ENCODE assay signal across 8 mouse cellular contexts in genomic region chr9:41804711-41805331, GRCm38 (mm10).
A peak's percentile ranks its signal among the peaks of the same experiment; 100 is the strongest.
DNase-seq lines count a peak whose midpoint lies in the region; ATAC-seq and TF ChIP-seq lines count a peak whose summit lies in the region.

No protein-coding gene starts in this region.

- H3K4me3 ChIP-seq in liver, embryonic 11.5 days (ENCODE audit: low read depth, low read length), result no peak overlapping the region
- H3K4me3 ChIP-seq in liver, postnatal 0 days (ENCODE audit: low read depth, low read length), result no peak overlapping the region
- no peak overlapping the region for H3K4me3 ChIP-seq in embryonic facial prominence, embryonic 11.5 days (ENCODE audit: low read depth, low read length)
- H3K4me3 ChIP-seq in hindbrain, embryonic 12.5 days, result no peak overlapping the region
- no peak overlapping the region for H3K4me3 ChIP-seq in midbrain, embryonic 15.5 days

- H3K4me2 ChIP-seq in liver, embryonic 11.5 days, result no peak overlapping the region; the same call in 1 of the 2 replicates
- H3K4me2 ChIP-seq in liver, postnatal 0 days (ENCODE audit: low read depth, low read length), result no peak overlapping the region
- H3K4me2 ChIP-seq in embryonic facial prominence, embryonic 11.5 days (ENCODE audit: low read depth, low read length), result no peak overlapping the region; the same call in 1 of the 2 replicates
- 0 out of 2 replicates have a peak overlapping the region, but pooled peaks have one; percentile 13 for H3K4me2 ChIP-seq in hindbrain, embryonic 12.5 days (replicated peaks)
- peak overlapping the region; percentile 36 for H3K4me2 ChIP-seq in midbrain, embryonic 15.5 days

- peak overlapping the region; percentile 69 for H3K27ac ChIP-seq in liver, embryonic 11.5 days (ENCODE audit: low read depth, low read length)
- no peak overlapping the region for H3K27ac ChIP-seq in liver, postnatal 0 days (ENCODE audit: low read depth)
- H3K27ac ChIP-seq in embryonic facial prominence, embryonic 11.5 days (replicated peaks; ENCODE audit: low read depth, low read length), result peak overlapping the region; percentile 95
- H3K27ac ChIP-seq in hindbrain, embryonic 12.5 days, result peak overlapping the region; percentile 82
- peak overlapping the region; percentile 84 for H3K27ac ChIP-seq in midbrain, embryonic 15.5 days

- no peaks in the 10 kb centered on the region; the same call in 1 of the 2 replicates for H3K4me1 ChIP-seq in liver, embryonic 11.5 days (replicated peaks; ENCODE audit: control insufficient read depth, insufficient read depth, low read length)
- no peaks in the 10 kb centered on the region for H3K4me1 ChIP-seq in liver, postnatal 0 days (ENCODE audit: insufficient read depth)
- peaks cover 3% of the 10 kb centered on the region; the same call in 1 of the 2 replicates for H3K4me1 ChIP-seq in embryonic facial prominence, embryonic 11.5 days (ENCODE audit: control insufficient read depth, insufficient read depth, low read length)
- H3K4me1 ChIP-seq in hindbrain, embryonic 12.5 days, result peaks cover 25% of the 10 kb centered on the region
- peaks cover 32% of the 10 kb centered on the region for H3K4me1 ChIP-seq in midbrain, embryonic 15.5 days

- no peaks in the 10 kb centered on the region for H3K36me3 ChIP-seq in liver, embryonic 11.5 days (ENCODE audit: control insufficient read depth, insufficient read depth, low read length)
- H3K36me3 ChIP-seq in liver, postnatal 0 days (replicated peaks; ENCODE audit: insufficient read depth, low read length), result no peaks in the 10 kb centered on the region
- no peaks in the 10 kb centered on the region for H3K36me3 ChIP-seq in embryonic facial prominence, embryonic 11.5 days (replicated peaks; ENCODE audit: control insufficient read depth, insufficient read depth, low read depth, low read length)
- H3K36me3 ChIP-seq in hindbrain, embryonic 12.5 days, result no peaks in the 10 kb centered on the region
- H3K36me3 ChIP-seq in midbrain, embryonic 15.5 days (replicated peaks), result no peaks in the 10 kb centered on the region

- TF ChIP-seq EP300 in liver, postnatal 0 days (IDR thresholded peaks at IDR 0.05; ENCODE audit: low read depth), result no peak

- H3K9ac ChIP-seq in liver, embryonic 11.5 days (ENCODE audit: low read depth, low read length), result no peak overlapping the region
- no peak overlapping the region for H3K9ac ChIP-seq in liver, postnatal 0 days (replicated peaks)
- peak overlapping the region; percentile 33; the same call in 1 of the 2 replicates for H3K9ac ChIP-seq in embryonic facial prominence, embryonic 11.5 days (replicated peaks; ENCODE audit: low read length)
- no peak overlapping the region for H3K9ac ChIP-seq in hindbrain, embryonic 12.5 days
- H3K9ac ChIP-seq in midbrain, embryonic 15.5 days, result 0 out of 2 replicates have a peak overlapping the region, but pooled peaks have one; percentile 6

- no peaks in the 10 kb centered on the region for H3K27me3 ChIP-seq in liver, embryonic 11.5 days (replicated peaks; ENCODE audit: control insufficient read depth, insufficient read depth, low read length)
- H3K27me3 ChIP-seq in liver, postnatal 0 days (ENCODE audit: insufficient read depth, low read length), result no peaks in the 10 kb centered on the region
- H3K27me3 ChIP-seq in embryonic facial prominence, embryonic 11.5 days (ENCODE audit: control insufficient read depth, insufficient read depth, low read length), result no peaks in the 10 kb centered on the region
- no peaks in the 10 kb centered on the region; the same call in 1 of the 2 replicates for H3K27me3 ChIP-seq in hindbrain, embryonic 12.5 days
- no peaks in the 10 kb centered on the region for H3K27me3 ChIP-seq in midbrain, embryonic 15.5 days (replicated peaks)

- WGBS in liver, embryonic 11.5 days, result 56% methylated on average over 10 of the region's 10 CpGs
- 53% methylated on average over 10 of the region's 10 CpGs for WGBS in liver, postnatal 0 days (ENCODE audit: insufficient replicate concordance)
- 12% methylated on average over 10 of the region's 10 CpGs for WGBS in embryonic facial prominence, embryonic 11.5 days
- WGBS in hindbrain, embryonic 12.5 days, result 19% methylated on average over 10 of the region's 10 CpGs
- WGBS in midbrain, embryonic 15.5 days, result 11% methylated on average over 10 of the region's 10 CpGs

- no peak for DNase-seq in liver, embryonic 11.5 days (ENCODE audit: low spot score)
- no peak for DNase-seq in liver, postnatal 0 days
- peak; percentile 69 for DNase-seq in embryonic facial prominence, embryonic 11.5 days (ENCODE audit: low spot score)
- DNase-seq in frontal cortex, postnatal 14 days (ENCODE audit: low spot score in 2 of 2), result no peak
- DNase-seq in urinary bladder, postnatal 10 days (ENCODE audit: low spot score), result no peak
- DNase-seq in kidney, postnatal 14 days, result no peak

- no peak for TF ChIP-seq CTCF in liver, postnatal 0 days (IDR thresholded peaks at IDR 0.05; ENCODE audit: low read depth)

- H3K9me3 ChIP-seq in liver, embryonic 11.5 days (ENCODE audit: control insufficient read depth, low read length), result no peaks in the 10 kb centered on the region
- H3K9me3 ChIP-seq in liver, postnatal 0 days (ENCODE audit: low read length), result no peaks in the 10 kb centered on the region
- no peaks in the 10 kb centered on the region for H3K9me3 ChIP-seq in embryonic facial prominence, embryonic 11.5 days (replicated peaks; ENCODE audit: control insufficient read depth, low read length)
- H3K9me3 ChIP-seq in hindbrain, embryonic 12.5 days (replicated peaks), result no peaks in the 10 kb centered on the region
- H3K9me3 ChIP-seq in midbrain, embryonic 15.5 days, result no peaks in the 10 kb centered on the region

- no peak for ATAC-seq in liver, embryonic 11.5 days (replicated peaks; ENCODE audit: low FRiP score)
- ATAC-seq in liver, postnatal 0 days, result no peak
- ATAC-seq in embryonic facial prominence, embryonic 11.5 days (replicated peaks; ENCODE audit: insufficient number of reproducible peaks, low FRiP score, low TSS enrichment, low read depth), result no peak
- peak; percentile 29; the same call in 1 of the 2 replicates for ATAC-seq in hindbrain, embryonic 12.5 days (ENCODE audit: low FRiP score)
- peak; percentile 71 for ATAC-seq in midbrain, embryonic 15.5 days (replicated peaks)

Comparison
In these comparisons a context has a peak if more than half of its experiments do, and no peak if none do; other contexts are left out.
1. ATAC-seq: peak in hindbrain, embryonic 12.5 days (single experiment) and midbrain, embryonic 15.5 days (single experiment); none in liver, embryonic 11.5 days (single experiment), liver, postnatal 0 days (single experiment) and embryonic facial prominence, embryonic 11.5 days (single experiment).
2. H3K4me2 ChIP-seq: peak in hindbrain, embryonic 12.5 days (single experiment) and midbrain, embryonic 15.5 days (single experiment); none in liver, embryonic 11.5 days (single experiment), liver, postnatal 0 days (single experiment) and embryonic facial prominence, embryonic 11.5 days (single experiment).
3. H3K9ac ChIP-seq: peak in embryonic facial prominence, embryonic 11.5 days (single experiment) and midbrain, embryonic 15.5 days (single experiment); none in liver, embryonic 11.5 days (single experiment), liver, postnatal 0 days (single experiment) and hindbrain, embryonic 12.5 days (single experiment).